Mouse (Mus musculus): Measurements from ENCODE around the gene Dock2.

DNA sequence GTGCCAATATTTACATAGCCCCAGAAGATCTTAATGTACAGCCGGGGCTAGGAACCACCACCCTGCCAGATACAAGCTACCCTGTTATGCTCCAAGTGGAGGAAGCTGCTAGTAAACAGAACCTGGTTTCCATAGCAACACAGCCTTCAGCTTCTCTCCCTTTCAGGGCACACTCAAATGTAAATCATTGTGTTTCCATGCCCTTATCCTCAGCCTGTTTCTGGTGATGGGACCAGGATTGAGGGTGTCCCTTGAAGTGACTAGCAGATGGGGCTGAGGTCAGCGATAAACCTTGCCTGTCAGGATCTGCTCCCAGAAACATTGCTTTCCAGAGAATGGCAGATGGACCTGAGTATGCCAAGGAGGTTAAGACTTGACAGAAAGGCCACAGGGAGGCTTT is 427.6 kb downstream of the Dock2 start:
- TF ChIP-seq POLR2A (IDR thresholded peaks at IDR 0.05; ENCODE audit: low read depth, low read length) = no peak
- TF ChIP-seq CTCF (IDR thresholded peaks at IDR 0.05; ENCODE audit: borderline replicate concordance, insufficient read depth, low read length) = no peak

All from embryonic fibroblast, embryonic 13.5 days (primary cell).